Mouse (Mus musculus) heart, embryonic 13.5 days (tissue): ENCODE results near the gene Usf2. TPM values are rescaled to one million over a fixed set of nuclear protein-coding genes. Genes with fewer than 3 reads are reported as not detected.
A peak's percentile ranks its signal among the peaks of the same experiment; 100 is the strongest.

ENCODE experiments used
- ATAC-seq: fragments of 200-750 bp; cut with Nextera tagmentation; 2 replicates; pipeline ENCODE4 v1.8.0; 2017; ENCODE audit warnings: moderate TSS enrichment; ENCODE audit not compliant: insufficient number of reproducible peaks, low FRiP score, low TSS enrichment; ENCODE audit errors: extremely low read depth
- H3K27ac ChIP-seq: fragments of 300-500 bp; sonication (generic); replicated peaks from 2 replicates; pipeline ENCODE4 v1.5.1; 2015; ENCODE audit warnings: moderate library complexity, mild to moderate bottlenecking, inconsistent platforms
- H3K27me3 ChIP-seq: fragments of 300-500 bp; sonication (generic); replicated peaks from 2 replicates; pipeline ENCODE4 v1.6.1; 2015; ENCODE audit warnings: mild to moderate bottlenecking, inconsistent platforms
- H3K36me3 ChIP-seq: fragments of 300-500 bp; sonication (generic); 2 replicates; pipeline ENCODE4 v1.6.1; 2015; ENCODE audit warnings: mild to moderate bottlenecking, inconsistent platforms
- H3K4me1 ChIP-seq: fragments of 300-500 bp; sonication (generic); 2 replicates; pipeline ENCODE4 v1.6.1; 2015; ENCODE audit warnings: inconsistent platforms
- H3K4me2 ChIP-seq: fragments of 300-500 bp; sonication (generic); 2 replicates; pipeline ENCODE4 v1.6.1; 2015; ENCODE audit warnings: inconsistent platforms, mild to moderate bottlenecking, moderate library complexity
- H3K4me3 ChIP-seq: fragments of 300-500 bp; sonication (generic); 2 replicates; pipeline ENCODE4 v1.5.1; 2015; ENCODE audit warnings: moderate library complexity, mild to moderate bottlenecking, inconsistent platforms
- H3K9ac ChIP-seq: fragments of 300-500 bp; sonication (generic); 2 replicates; pipeline ENCODE4 v1.6.1; 2015; ENCODE audit warnings: inconsistent platforms, mild to moderate bottlenecking, moderate library complexity
- H3K9me3 ChIP-seq: fragments of 300-500 bp; sonication (generic); 2 replicates; pipeline ENCODE4 v1.6.1; 2016; ENCODE audit warnings: inconsistent platforms
- WGBS: fragments of 180-500 bp; shearing (Covaris S2); methylation state at CpG from one replicate; pipeline ENCODE4 v1.1.7; 2015; ENCODE audit warnings: mixed read lengths; 5-methylcytosine and 5-hydroxymethylcytosine counted together
- polyA plus RNA-seq: library from polyadenylated mRNA; unstranded; fragments of >200 nt; fragmentation: Nextera tagmentation; extraction: Ambion mirVana; gene quantifications from 2 replicates; pipeline ENCODE4 v1.2.1, GENCODE M21; 2015

The Usf2 gene
- polyA plus RNA-seq: 16.8 and 17.3 TPM in 2 replicates

- Histone ChIP-seq H3K9ac (peak within 1 kb of the TSS; percentile 100), H3K4me1 (peaks cover 19% of the 10 kb centered on the region), H3K4me2 (peak within 1 kb of the TSS; percentile 89), H3K4me3 (peak within 1 kb of the TSS; percentile 96), H3K36me3 (peaks cover 46% of the 10 kb centered on the region), H3K9me3 (no peaks in the 10 kb centered on the region), H3K27me3 (no peaks in the 10 kb centered on the region), H3K27ac (peak within 1 kb of the TSS; percentile 99)
- peak; percentile 68 for ATAC-seq
- 0% methylated on average over 37 of the region's 82 CpGs for WGBS
These were observed at the start of gene Usf2 for GRCm38 (mm10) chr7:30956756-30957366. Gene Usf2 (minus strand): TSS chr7:30956803.

GRCm38 (mm10) chr7:31002650-31003049 lies 46.0 kb upstream of the Usf2 start:
- Histone ChIP-seq H3K36me3 (no peaks in the 10 kb centered on the region), H3K4me2 (no peak overlapping the region), H3K4me3 (no peak overlapping the region), H3K4me1 (peaks cover 27% of the 10 kb centered on the region), H3K9me3 (no peaks in the 10 kb centered on the region), H3K27ac (peak overlapping the region; percentile 28), H3K9ac (no peak overlapping the region), H3K27me3 (no peaks in the 10 kb centered on the region)
- WGBS: 48% methylated on average over 8 of the region's 8 CpGs
- ATAC-seq: no peak

- peak; percentile 61; the same call in 1 of the 2 replicates for ATAC-seq
- 10% methylated on average over 7 of the region's 7 CpGs for WGBS
- Histone ChIP-seq H3K4me3 (peak overlapping the region; percentile 21), H3K36me3 (no peaks in the 10 kb centered on the region), H3K4me1 (peaks cover 27% of the 10 kb centered on the region), H3K4me2 (peak overlapping the region; percentile 56), H3K9me3 (peaks cover 10% of the 10 kb centered on the region; the same call in 1 of the 2 replicates), H3K27me3 (no peaks in the 10 kb centered on the region), H3K9ac (peak overlapping the region; percentile 68), H3K27ac (peak overlapping the region; percentile 94)
These were observed 44.0 kb upstream of the Usf2 start for GRCm38 (mm10) chr7:31000505-31001020.

- Histone ChIP-seq H3K27me3 (no peaks in the 10 kb centered on the region), H3K36me3 (no peaks in the 10 kb centered on the region), H3K9me3 (peaks cover 10% of the 10 kb centered on the region; the same call in 1 of the 2 replicates), H3K27ac (no peak overlapping the region), H3K9ac (no peak overlapping the region), H3K4me1 (peaks cover 26% of the 10 kb centered on the region), H3K4me2 (no peak overlapping the region), H3K4me3 (no peak overlapping the region)
- 85% methylated on average over 2 of the region's 2 CpGs for WGBS
- no peak for ATAC-seq
These were observed 39.9 kb upstream of the Usf2 start for GRCm38 (mm10) chr7:30996491-30996890.

GRCm38 (mm10) chr7:30993986-30994385 lies 37.4 kb upstream of the Usf2 start:
- no peaks in the 10 kb centered on the region for H3K36me3 ChIP-seq
- ATAC-seq: no peak
- peaks cover 10% of the 10 kb centered on the region for H3K4me1 ChIP-seq
- H3K9me3 ChIP-seq: peaks cover 10% of the 10 kb centered on the region; the same call in 1 of the 2 replicates
- no peak overlapping the region for H3K4me2 ChIP-seq
- no peak overlapping the region for H3K9ac ChIP-seq
- H3K4me3 ChIP-seq: no peak overlapping the region
- no peaks in the 10 kb centered on the region for H3K27me3 ChIP-seq
- 83% methylated on average over 5 of the region's 5 CpGs for WGBS
- no peak overlapping the region for H3K27ac ChIP-seq

- peaks cover 10% of the 10 kb centered on the region for H3K4me1 ChIP-seq
- peaks cover 10% of the 10 kb centered on the region; the same call in 1 of the 2 replicates for H3K9me3 ChIP-seq
- H3K4me3 ChIP-seq: no peak overlapping the region
- no peak for ATAC-seq
- H3K27ac ChIP-seq: no peak overlapping the region
- no peak overlapping the region for H3K4me2 ChIP-seq
- H3K27me3 ChIP-seq: no peaks in the 10 kb centered on the region
- WGBS: 55% methylated on average over 5 of the region's 5 CpGs
- no peak overlapping the region for H3K9ac ChIP-seq
- no peaks in the 10 kb centered on the region for H3K36me3 ChIP-seq
These were observed 35.5 kb upstream of the Usf2 start for GRCm38 (mm10) chr7:30992148-30992547.

- Histone ChIP-seq H3K4me2 (no peak overlapping the region), H3K9ac (no peak overlapping the region), H3K4me1 (peaks cover 10% of the 10 kb centered on the region), H3K4me3 (no peak overlapping the region), H3K27ac (no peak overlapping the region), H3K36me3 (no peaks in the 10 kb centered on the region), H3K9me3 (no peaks in the 10 kb centered on the region), H3K27me3 (no peaks in the 10 kb centered on the region)
- WGBS: 73% methylated on average over 4 of the region's 4 CpGs
- no peak for ATAC-seq
These were observed 32.0 kb upstream of the Usf2 start for GRCm38 (mm10) chr7:30988519-30989162.

GRCm38 (mm10) chr7:30985357-30985756 lies 28.8 kb upstream of the Usf2 start:
- Histone ChIP-seq H3K9me3 (no peaks in the 10 kb centered on the region), H3K36me3 (no peaks in the 10 kb centered on the region), H3K9ac (no peak overlapping the region), H3K4me1 (no peaks in the 10 kb centered on the region), H3K27ac (no peak overlapping the region), H3K4me3 (no peak overlapping the region), H3K4me2 (no peak overlapping the region), H3K27me3 (no peaks in the 10 kb centered on the region)
- no peak for ATAC-seq
- WGBS: 81% methylated on average over 9 of the region's 9 CpGs

GRCm38 (mm10) chr7:30981703-30982102 lies 25.1 kb upstream of the Usf2 start:
- Histone ChIP-seq H3K27ac (no peak overlapping the region), H3K36me3 (no peaks in the 10 kb centered on the region), H3K9me3 (no peaks in the 10 kb centered on the region), H3K27me3 (no peaks in the 10 kb centered on the region), H3K9ac (no peak overlapping the region), H3K4me3 (no peak overlapping the region), H3K4me1 (no peaks in the 10 kb centered on the region), H3K4me2 (no peak overlapping the region)
- ATAC-seq: no peak
- WGBS: 76% methylated on average over 4 of the region's 4 CpGs

GRCm38 (mm10) chr7:30973501-30974289 lies 17.1 kb upstream of the Usf2 start, which contains the start of gene Fam187b:
Gene Fam187b (plus strand): TSS chr7:30973790.
- Histone ChIP-seq H3K27ac (no peak within 1 kb of the TSS), H3K4me3 (peak within 1 kb of the TSS; percentile 56), H3K9ac (peak within 1 kb of the TSS; percentile 78), H3K36me3 (no peaks in the 10 kb centered on the region), H3K4me1 (peaks cover 11% of the 10 kb centered on the region), H3K4me2 (peak within 1 kb of the TSS; percentile 78), H3K27me3 (peaks cover 22% of the 10 kb centered on the region), H3K9me3 (no peaks in the 10 kb centered on the region)
- ATAC-seq: peak; percentile 49; the same call in 1 of the 2 replicates
- 2% methylated on average over 37 of the region's 37 CpGs for WGBS

GRCm38 (mm10) chr7:30973251-30973500 lies 16.6 kb upstream of the Usf2 start, which contains the start of gene Lsr:
Gene Lsr (minus strand): TSS chr7:30973464.
- Histone ChIP-seq H3K9me3 (no peaks in the 10 kb centered on the region), H3K36me3 (no peaks in the 10 kb centered on the region), H3K27ac (no peak within 1 kb of the TSS), H3K4me3 (peak within 1 kb of the TSS; percentile 56), H3K4me1 (peaks cover 11% of the 10 kb centered on the region), H3K4me2 (peak within 1 kb of the TSS; percentile 78), H3K9ac (peak within 1 kb of the TSS; percentile 78), H3K27me3 (peaks cover 22% of the 10 kb centered on the region)
- no peak for ATAC-seq
- 0% methylated on average over 19 of the region's 19 CpGs for WGBS
